Mouse (Mus musculus) heart, adult 9 months (tissue): ENCODE results near the gene Ptgir.

ENCODE experiments used
- DNase-seq, 2 experiments: peaks; one replicate each; pipeline ENCODE4 v3.0.0; 2022; ENCODE audit warnings: low spot score in 2 of 2

Gene Ptgir

DNA sequence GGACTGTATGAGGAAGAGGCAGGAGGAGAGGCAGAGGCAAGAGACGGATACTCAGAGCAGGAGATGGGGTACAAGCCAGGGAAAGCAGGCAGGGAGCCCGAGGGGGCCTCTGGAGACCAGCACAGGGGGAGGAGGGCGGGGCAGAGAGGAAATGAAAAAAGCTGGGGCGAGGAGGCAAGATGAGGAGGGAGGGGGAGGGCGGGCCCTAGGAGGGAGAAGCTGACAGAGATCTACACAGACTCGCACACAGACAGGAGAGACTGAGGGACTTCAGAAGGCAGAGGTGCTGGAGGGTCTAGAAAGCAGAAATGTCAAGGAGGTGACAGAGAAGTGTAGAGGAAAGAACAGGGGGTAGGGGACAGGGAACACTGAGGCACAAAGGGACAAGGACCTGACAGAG lies at the start of gene Ptgir:
TSS of gene Ptgir (plus strand) at position 210 of the 400 bp plus-strand sequence.
- DNase-seq = peak; percentile 77 to 87

DNA sequence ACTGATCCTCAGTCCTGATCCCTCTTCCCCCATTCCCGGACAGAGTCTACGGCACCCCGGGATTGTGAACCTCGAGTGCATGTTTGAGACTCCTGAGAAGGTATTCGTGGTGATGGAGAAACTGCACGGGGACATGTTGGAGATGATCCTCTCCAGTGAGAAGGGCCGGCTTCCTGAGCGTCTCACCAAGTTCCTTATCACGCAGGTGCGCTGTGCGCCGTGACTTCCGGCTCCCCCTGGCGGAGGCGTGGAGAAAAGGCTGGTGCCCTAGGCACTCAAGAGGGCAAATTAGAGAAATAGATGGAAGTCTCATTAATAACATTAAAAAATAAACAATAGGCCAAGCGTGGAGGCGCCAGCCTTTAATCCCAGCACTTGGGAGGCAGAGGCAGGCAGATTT lies 48.0 kb upstream of the Ptgir start:
- DNase-seq = no peak

DNA sequence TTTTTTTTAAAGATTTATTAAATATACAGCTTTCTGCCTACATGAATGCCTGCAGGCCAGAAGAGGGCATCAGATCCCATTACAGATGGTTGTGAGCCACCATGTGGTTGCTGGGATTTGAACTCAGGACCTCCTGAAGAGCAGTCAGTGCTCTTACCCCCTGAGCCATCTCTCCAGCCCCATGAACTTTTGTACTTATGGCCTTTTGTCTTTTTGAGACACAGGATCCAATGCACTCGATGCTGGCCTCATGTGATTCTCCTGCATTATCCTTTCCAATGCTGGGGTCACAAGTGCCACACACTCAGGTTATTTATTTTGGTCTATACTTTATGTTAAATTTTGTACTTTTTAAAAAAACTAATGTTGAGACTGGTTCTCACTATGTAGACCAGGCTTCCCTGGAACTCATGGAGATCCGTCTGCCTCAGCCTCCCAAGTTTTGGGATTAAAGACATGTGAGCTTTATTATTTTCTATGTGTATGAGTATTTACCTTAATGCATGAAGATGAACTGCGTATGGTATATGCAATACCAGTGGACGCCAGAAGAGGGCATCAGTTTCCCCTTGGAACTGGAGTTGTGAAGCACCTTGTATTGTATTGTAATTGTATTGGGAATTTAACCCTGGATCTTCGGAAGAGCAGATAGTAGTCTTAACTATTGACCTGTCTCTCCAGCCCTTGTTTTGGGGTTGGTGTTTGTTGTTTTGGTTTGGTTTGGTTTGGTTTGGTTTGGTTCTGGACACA lies 46.2 kb upstream of the Ptgir start:
- DNase-seq = peak in 1 of 2 experiments; percentile 51

DNA sequence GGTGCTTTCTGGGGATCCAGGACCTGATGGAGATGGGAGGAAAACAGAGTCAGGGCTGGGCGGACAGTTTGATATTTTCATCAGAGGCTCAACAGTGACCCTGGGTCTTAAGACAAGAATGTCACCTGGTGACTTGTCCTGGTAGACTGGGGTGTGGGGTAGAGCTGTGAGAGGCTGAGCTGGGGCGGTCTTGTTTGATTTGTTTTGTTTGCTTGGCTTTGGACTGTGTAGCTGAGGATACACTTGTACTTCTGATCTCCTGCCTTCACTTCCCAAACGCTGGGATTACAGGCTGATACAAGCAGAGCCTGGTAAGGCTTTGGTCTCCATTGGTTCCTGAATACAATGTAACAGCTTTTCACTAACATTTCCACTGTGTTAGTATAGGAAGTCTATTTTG lies 38.8 kb upstream of the Ptgir start:
- no peak for DNase-seq

DNA sequence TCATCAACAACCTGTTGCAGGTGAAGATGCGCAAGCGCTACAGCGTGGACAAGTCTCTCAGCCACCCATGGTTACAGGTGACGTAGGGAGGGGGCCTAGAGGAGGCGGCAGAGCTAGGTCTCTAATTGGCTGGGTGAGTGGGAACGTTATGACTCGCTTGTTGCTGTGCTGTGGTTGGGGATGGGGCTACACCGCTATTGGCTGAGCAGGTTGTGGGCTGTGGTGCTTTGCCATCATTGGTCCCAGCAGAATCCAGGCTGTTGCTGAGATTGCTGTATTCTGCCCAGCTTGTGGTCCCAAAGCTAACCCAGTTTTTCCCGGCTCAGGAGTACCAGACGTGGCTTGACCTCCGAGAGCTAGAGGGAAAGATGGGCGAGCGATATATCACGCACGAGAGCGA lies 36.8 kb upstream of the Ptgir start:
- no peak for DNase-seq

DNA sequence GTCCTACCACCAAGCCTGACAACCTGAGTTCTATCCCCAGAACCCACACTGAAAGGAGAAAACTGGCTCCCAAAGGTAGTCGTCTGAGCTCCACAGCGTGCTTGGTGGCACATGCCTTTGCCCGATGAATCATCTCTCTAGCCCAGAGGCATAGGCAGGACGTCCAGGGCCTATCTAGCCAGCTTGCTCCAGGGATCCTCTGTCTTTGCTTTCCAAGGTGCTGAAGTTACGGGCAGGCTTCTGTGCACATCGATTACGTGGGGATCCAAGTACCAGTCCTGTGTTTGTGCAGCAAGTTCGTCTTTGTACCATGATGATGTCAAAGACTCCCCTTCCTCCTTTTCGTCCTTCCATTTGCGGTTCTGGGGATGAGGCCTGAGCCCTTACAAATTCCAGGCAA lies 34.7 kb upstream of the Ptgir start:
- DNase-seq = no peak

DNA sequence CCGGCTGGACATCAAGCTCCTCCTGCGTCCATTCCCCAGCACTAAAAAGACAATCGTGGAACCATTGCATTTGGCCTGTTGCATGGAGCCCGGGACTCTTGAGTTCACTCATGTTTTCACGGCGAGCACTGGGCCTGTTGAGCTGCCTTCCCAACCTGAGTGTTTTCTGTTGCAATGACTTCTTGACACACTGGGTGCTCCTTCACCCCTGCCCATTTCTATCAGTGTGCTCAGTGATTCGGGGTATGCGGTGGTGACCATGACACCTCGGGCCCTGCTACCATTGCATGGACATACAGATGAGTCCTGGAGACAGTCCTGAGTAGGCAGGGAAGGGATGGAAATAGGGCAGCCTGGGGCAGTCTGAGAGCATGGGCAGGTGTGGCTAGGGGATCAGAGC lies 33.8 kb upstream of the Ptgir start:
- DNase-seq = no peak

DNA sequence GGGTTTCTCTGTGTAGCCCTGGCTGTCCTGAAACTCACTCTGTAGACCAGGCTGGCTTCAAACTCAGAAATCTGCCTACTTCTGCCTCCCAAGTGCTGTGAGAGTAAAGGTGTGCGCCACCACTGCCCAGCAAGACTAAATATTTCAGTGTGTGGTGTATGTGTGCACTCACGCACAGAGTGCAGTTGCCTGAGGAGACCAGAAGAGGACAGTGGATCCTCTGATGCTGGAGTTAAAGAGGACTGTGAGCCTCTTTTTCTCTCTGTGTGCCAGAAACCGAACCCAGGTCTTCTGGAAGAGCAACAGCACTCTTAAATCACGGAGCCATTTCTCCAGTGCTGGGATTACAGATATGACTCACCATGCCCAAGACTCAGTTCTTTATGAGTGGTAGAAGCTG lies 32.9 kb upstream of the Ptgir start:
- DNase-seq = no peak

DNA sequence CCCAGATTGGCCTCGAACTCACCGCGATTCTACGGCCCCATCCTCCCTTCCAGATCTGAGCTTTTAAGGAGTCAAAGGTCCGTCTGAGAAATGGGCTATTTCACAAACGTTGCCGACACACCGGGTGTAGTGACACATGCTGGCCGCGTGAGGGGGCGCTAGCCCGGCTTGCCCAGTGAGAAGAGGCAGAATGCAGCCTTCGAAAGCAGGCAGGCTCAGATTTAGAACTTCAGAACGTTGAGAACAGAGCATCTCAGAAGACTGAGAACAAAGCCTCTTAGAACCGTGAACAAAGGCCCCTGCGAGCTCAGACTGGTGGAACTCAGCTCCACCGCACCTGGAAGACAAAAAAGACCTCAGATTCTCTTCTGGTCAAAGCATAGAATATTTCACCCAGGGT lies 32.1 kb upstream of the Ptgir start:
- peak; percentile 69 to 77 for DNase-seq

DNA sequence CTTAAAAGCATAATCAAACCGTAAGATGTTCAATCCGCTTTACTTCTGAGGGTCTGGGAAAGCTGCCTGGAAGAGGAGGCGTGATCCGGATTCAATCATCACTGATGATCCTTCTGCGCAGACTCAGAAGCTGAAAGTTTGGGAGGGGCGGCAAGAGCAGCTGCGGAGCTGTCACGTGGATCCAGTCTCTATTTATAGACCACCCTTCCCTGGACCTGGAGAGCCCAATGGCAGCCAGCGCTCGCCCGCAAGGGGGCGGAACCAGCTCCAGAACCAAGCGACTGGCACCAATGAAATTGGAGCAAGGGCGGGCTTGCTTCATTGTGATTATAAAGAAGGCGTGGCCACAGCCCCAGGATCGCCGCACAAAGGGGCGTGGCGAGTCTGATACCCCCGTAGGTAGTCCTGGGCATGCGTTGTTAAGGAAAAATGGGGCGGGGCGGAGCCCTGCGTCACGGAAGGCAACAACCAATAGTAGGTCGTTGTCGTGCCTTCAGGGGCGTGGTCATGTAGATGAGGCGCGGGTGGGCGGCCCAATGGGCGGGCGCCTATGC lies 31.5 kb upstream of the Ptgir start:
- peak; percentile 100 for DNase-seq

DNA sequence AGATGAGACGGTGACA lies 31.2 kb upstream of the Ptgir start, which contains the start of gene Dact3:
TSS of gene Dact3 (plus strand) at position 8 of the 16 bp plus-strand sequence.
- DNase-seq = no peak

DNA sequence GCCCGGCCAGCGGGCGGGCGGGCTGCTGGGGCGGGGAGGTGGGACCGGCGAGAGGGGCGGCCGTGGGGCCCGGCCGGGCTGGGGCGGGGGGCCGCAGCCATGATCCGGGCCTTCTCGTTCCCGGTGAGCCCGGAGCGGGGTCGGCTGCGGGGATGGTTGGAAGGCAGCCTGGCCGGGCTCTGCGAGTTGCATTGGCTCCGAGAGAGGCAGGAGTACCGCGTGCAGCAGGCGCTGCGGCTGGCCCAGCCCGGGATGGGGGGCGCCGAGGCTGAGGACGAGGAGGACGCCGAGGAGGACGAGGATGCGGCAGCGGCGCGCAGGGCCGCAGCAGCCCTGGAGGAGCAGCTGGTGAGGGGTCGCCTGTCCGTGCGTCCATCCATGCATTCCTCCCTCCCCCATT lies 31.0 kb upstream of the Ptgir start:
- DNase-seq = no peak

DNA sequence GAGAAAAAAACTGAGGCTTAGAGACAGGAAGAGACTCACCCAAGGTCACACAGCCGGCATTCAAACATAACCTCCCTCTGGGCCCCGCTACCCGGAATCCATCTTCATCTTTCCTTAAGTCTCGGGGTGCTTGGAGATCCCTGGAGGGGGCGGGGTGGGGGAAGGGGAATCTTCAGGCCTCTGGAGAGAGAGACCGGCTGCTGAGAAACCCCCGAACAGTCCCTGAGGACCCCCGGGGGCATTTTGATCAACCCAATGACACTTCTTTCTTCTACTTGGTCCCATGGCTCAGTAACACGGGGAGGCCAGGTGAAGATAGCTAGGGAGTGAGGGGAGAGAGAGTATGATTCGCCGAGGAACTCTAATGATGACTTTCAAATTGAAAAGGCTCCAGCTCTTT lies 30.3 kb upstream of the Ptgir start:
- DNase-seq = no peak

DNA sequence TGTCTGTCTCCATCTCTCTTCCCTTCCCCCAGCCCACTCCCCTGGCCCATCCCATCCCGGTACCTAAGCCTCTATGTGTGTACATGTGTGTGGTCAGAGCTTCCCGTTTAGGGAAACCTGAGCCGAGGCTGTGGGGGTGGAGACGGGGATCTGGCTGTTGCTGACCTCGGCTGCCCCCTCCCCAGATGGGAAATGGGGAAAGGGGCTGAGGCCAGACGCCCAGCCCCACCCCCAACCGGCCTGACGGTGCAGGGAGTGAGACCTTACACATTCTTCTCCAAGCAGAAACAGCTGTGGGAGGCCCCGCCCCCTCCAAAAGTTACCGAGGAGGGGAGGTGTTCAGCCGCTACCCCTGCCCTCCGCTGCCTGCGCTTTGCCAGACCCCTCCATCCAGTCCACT lies 29.7 kb upstream of the Ptgir start:
- DNase-seq = no peak

DNA sequence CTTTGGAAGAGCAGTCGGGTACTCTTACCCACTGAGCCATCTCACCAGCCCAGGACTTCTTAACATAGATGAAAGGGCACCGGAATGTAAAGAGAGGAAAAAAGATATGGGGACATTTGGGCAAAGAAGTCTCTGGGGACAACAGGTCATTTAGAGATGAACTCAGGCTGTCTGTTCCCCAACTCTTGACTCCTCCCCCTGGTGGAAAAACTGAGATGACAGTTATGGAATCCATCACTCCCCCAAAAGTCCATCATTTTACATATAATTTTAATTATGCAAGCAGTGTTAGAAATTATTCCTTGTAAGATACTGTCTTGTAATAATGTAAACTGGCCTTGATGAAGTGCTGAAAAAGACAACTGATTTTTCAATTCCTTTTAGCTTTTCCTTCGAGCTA lies 28.6 kb upstream of the Ptgir start:
- no peak for DNase-seq

DNA sequence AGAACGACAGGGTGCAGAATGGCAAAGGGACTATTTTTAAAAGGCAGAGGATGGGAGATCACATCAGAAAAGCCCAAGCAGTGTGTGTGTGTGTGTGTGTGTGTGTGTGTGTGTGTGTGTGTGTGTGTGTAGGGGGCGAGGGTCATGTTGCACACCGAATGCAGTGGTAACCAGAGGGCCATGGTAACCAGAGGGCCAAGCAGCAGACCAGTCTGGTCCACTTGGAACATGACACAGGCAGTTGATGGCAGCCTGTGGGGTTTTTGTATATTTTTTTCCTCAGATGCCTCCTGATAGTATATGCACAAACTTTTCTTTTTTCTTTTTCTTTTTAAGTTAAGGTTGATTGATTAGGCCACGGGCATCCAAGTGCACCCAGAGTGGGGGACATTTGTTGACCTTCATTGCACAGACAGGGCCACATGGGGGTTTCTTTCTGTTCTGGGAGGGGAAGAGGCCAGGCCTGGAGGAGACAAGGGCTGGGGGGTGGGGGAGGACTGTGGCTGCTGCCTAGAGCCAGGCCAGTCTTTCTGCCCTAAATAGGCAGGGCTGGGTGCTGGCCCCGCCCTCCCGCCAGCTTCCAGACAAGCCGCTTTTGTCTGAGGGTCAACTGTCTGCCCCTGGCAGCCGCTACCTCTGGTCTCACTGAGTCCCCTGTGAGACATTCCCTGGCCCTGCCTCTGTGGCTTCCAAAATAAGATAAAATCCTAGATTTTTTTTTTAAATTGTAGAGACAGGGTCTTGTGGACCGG lies 26.3 kb upstream of the Ptgir start:
- peak; percentile 61 to 72 for DNase-seq

DNA sequence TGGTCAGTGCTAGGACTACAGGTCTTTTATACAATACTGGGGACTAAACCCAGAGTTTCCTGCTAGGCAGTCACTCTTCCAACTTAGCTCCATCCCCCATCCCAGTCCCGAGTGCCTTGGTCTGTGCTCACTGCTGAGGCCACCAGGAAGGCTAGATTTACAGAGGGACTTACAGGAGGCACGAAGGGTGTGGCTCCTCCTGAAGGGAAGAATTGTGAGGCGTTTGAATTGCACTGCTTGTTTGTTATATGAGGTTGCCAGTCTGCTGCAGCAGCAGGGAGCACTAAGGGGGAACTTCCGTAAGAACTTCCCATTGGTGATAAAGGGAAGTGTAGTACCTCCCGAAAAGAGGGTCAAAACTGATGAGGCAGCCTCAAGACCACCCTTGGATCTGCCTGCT lies 25.7 kb upstream of the Ptgir start:
- no peak for DNase-seq

DNA sequence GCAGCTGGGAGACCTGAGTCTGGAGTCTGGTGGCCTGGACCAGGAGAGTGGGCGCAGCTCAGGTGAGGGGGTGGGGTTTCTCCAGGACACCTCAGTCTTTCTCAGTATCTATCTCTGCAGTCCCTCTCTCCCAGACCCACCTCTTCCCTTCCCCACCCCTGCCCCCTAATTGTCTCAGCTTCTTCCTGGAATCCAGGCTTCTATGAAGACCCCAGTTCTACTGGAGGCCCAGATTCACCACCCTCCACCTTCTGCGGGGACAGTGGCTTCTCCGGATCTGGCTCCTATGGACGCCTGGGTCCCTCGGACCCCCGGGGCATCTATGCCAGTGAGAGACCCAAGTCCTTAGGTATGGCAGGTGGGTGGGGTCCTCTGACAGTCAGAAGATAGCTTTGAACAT lies 23.1 kb upstream of the Ptgir start:
- no peak for DNase-seq

DNA sequence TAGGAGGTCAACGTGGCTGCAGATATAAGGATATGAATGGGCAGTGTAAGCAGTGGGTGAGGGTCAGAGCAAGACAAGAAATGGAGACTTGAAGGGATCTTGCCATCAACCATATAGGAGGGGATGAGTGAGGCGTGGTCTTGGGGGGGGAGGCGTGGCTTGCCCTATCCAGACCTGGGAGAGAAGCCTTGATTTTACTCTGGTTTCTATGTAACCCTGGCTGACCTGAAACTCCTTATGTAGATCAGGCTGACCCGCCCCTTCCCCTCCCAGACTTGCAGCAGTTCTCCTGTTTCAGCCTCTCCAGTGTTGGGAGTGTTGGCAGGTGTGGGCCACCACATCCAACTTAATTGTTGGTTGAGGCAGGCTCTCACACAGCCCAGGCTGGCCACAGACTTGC lies 22.0 kb upstream of the Ptgir start:
- no peak for DNase-seq

DNA sequence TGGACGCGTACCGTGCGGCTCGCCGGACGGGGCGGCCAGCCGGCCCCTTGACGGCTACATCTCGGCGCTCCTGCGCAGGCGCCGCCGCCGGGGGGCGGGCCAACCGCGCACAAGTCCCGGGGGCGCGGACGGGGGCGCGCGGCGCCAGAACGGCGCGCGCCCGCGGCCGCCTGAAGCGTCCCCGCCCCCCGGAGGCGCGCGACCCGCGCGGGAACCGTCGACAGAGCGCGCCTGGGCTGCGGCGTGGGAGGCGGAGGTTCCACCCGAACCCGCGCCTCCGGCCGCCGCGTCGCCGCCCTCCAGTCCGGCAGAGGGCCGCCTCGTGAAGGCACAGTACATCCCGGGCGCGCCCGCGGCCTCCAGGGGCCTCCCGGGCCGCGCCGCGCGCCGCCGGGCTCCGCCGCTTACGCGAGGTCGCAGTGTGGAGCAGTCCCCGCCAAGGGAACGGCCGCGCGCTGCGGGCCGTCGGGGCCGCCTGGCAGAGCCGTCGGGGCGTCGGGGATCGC lies 21.0 kb upstream of the Ptgir start:
- DNase-seq = no peak

DNA sequence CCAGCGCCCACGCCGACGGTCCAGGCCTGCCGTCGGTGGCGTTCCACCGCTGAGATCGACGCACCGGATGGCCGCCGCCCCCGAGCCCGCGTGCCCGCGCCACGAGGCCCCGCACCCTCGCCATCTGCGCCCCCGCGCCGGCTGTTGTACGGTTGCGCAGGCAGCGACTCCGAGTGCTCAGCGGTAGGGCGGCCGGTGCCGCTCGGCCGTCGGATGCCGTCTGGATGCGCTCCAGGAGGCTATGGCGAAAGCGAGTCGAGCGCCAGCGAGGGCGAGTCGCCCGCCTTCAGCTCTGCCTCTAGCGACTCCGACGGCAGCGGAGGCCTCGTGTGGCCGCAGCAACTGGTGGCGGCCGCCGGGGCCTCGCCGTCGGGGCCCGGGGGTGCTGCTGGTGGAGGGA lies 20.4 kb upstream of the Ptgir start:
- DNase-seq = no peak

DNA sequence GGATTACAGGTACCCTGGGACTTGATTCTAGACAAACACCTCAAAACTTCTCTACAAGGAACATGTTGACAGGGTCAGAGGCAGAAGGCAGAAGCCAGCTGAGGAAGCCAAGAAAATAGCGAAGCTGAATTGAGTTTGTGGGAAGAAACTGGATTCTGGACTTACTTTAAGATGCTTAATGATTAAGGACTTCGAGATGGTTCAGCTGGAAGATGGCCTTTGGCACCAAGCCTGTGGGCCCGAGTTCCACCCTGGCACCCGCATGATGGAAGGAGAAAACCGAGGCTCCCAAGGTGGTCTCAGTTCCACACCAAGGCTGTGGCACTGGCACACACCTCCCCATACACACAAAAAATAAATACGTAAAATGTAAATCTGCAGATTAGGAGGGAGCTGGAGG lies 15.8 kb upstream of the Ptgir start:
- DNase-seq = peak; percentile 65

DNA sequence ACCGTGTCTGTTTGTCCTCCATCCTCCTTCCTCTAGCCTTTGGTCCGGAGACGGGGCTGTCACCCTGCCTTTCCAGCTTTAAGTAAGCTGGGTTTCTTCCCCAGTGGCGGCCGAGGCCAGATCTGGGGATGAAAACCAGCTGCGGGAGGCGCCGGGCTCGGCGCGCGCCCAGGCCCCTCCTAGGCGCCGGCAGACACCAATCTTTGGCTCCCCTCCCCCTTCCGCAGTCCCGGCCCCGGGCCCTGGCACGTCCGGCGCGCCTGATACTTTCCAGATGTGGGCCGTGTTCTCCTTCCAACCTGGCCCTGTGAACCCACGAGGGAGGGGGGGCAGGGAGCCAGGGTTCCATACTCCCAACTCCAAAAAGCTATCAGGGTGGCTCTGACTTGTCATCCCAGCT lies 15.3 kb upstream of the Ptgir start:
- DNase-seq = peak; percentile 87
